Mouse (Mus musculus) intestine, embryonic 15.5 days (tissue): ENCODE data around the gene Csrp3. TPM values are rescaled to one million over a fixed set of nuclear protein-coding genes. Genes with fewer than 3 reads are reported as not detected.

Experiments used
- ATAC-seq: fragments of 200-750 bp; cut with Nextera tagmentation; 2 replicates; pipeline ENCODE4 v1.8.0; 2017; ENCODE audit warnings: moderate TSS enrichment, moderate library complexity
- H3K27ac ChIP-seq: fragments of 300-500 bp; sonication (generic); 2 replicates; pipeline ENCODE4 v1.5.1; 2015; ENCODE audit warnings: mild to moderate bottlenecking, inconsistent platforms
- H3K27me3 ChIP-seq: fragments of 300-500 bp; sonication (generic); replicated peaks from 2 replicates; pipeline ENCODE4 v1.6.1; 2015; ENCODE audit warnings: inconsistent platforms
- H3K36me3 ChIP-seq: fragments of 300-500 bp; sonication (generic); 2 replicates; pipeline ENCODE4 v1.6.1; 2015; ENCODE audit warnings: inconsistent platforms
- H3K4me1 ChIP-seq: fragments of 300-500 bp; sonication (generic); replicated peaks from 2 replicates; pipeline ENCODE4 v1.6.1; 2015; ENCODE audit warnings: inconsistent platforms
- H3K4me2 ChIP-seq: fragments of 300-500 bp; sonication (generic); replicated peaks from 2 replicates; pipeline ENCODE4 v1.6.1; 2015; ENCODE audit warnings: mild to moderate bottlenecking, inconsistent platforms
- H3K4me3 ChIP-seq: fragments of 300-500 bp; sonication (generic); replicated peaks from 2 replicates; pipeline ENCODE4 v1.5.1; 2015; ENCODE audit warnings: inconsistent platforms
- H3K9ac ChIP-seq: fragments of 300-500 bp; sonication (generic); 2 replicates; pipeline ENCODE4 v1.6.1; 2015; ENCODE audit warnings: inconsistent platforms
- H3K9me3 ChIP-seq: fragments of 300-500 bp; sonication (generic); 2 replicates; pipeline ENCODE4 v1.6.1; 2016; ENCODE audit warnings: inconsistent platforms
- WGBS: fragments of 180-500 bp; shearing (Covaris S2); methylation state at CpG from one replicate; pipeline ENCODE4 v1.1.7; 2015; 5-methylcytosine and 5-hydroxymethylcytosine counted together
- polyA plus RNA-seq: library from polyadenylated mRNA; unstranded; fragments of >200 nt; fragmentation: Nextera tagmentation; extraction: Ambion mirVana; gene quantifications from 2 replicates; pipeline ENCODE4 v1.2.1, GENCODE M21; 2015

The Csrp3 gene
- polyA plus RNA-seq, 1 experiment from 2014 or later, result 0.94 TPM

DNA sequence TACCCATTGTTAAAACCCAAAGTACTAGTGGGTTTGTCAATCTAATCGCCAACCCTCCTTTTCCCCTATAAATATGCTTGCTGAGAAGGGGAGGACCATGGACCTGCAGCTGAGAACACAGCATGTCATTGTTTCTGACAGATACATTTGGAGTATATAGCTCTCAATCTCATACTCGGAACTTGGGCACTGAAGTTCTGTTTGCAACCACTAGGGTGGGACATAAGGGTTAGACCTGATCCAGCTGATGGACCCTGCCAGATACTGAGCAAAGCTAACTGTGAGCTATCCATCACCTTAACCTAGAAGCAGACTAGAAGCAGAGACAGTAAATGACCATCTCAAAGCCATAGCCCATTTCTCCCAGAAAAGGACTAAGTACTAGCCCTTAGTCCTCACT lies 9.4 kb downstream of the Csrp3 start:
- Histone ChIP-seq H3K36me3 (no peaks in the 10 kb centered on the region), H3K4me2 (no peak overlapping the region), H3K9me3 (no peaks in the 10 kb centered on the region), H3K27ac (no peak overlapping the region), H3K9ac (no peak overlapping the region), H3K4me1 (0 out of 2 replicates have a peak, but pooled peaks cover 2% of the 10 kb centered on the region), H3K27me3 (no peaks in the 10 kb centered on the region), H3K4me3 (no peak overlapping the region)
- WGBS, result 72% methylated on average over 2 of the region's 2 CpGs
- no peak for ATAC-seq

DNA sequence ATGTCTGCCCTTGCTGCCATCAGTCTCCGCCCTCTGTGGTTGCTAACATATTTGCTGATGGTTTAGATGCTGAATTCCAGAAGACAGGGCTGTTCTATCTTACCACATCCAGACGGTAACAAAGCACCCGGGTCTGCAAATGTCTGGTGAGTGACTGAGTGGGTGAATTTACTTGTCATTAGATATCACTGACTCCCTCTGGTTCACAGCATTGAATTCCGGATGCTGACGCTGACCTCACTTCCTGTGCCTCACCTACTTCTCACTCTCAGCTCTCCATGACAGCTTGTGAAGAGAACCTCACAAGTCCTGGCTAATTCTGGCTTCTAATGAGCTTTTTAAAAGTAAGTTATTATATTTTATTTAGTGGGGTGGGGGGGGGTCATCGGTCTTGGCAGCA lies 10.9 kb downstream of the Csrp3 start:
- H3K36me3 ChIP-seq, result no peaks in the 10 kb centered on the region
- no peak for ATAC-seq
- H3K4me2 ChIP-seq, result no peak overlapping the region
- no peak overlapping the region for H3K9ac ChIP-seq
- H3K9me3 ChIP-seq, result no peaks in the 10 kb centered on the region
- 0 out of 2 replicates have a peak, but pooled peaks cover 2% of the 10 kb centered on the region for H3K4me1 ChIP-seq
- no peak overlapping the region for H3K27ac ChIP-seq
- no peak overlapping the region for H3K4me3 ChIP-seq
- 71% methylated on average over 6 of the region's 6 CpGs for whole genome bisulfite sequencing
- no peaks in the 10 kb centered on the region for H3K27me3 ChIP-seq

DNA sequence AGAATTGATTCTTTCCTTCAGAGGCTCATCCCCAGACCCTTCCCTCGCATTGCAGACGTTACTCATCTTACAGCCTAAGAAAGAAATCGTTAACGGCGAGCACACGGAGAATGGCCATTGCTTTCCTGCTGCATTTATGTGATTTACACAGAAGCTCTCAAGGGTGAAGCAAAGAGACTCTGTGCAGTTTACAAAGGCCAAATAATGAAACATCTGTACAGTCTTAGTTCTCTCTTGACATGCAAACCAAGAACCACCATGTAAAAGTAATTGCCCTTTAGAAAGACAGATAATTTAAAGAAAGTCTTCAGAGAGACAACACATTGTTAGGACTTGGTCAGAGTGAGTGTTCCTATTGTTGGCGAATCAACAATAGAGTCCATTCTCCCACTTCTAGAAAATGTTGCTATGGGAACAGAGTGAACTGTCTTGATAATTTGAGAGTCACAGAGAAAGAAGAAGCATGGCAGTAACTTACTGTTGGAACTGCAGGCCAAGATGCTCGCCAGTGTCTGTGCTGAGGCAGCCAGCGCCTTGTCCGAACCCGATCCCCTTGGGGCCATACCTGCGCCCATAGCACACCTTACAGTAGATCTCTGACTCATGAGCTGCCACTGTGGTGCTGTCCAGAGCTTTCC lies 12.7 kb downstream of the Csrp3 start:
- WGBS, result 78% methylated on average over 12 of the region's 12 CpGs
- no peaks in the 10 kb centered on the region for H3K36me3 ChIP-seq
- no peaks in the 10 kb centered on the region for H3K27me3 ChIP-seq
- H3K9ac ChIP-seq, result no peak overlapping the region
- H3K4me2 ChIP-seq, result no peak overlapping the region
- H3K4me1 ChIP-seq, result no peaks in the 10 kb centered on the region
- no peak for ATAC-seq
- H3K4me3 ChIP-seq, result no peak overlapping the region
- H3K27ac ChIP-seq, result no peak overlapping the region
- H3K9me3 ChIP-seq, result no peaks in the 10 kb centered on the region

DNA sequence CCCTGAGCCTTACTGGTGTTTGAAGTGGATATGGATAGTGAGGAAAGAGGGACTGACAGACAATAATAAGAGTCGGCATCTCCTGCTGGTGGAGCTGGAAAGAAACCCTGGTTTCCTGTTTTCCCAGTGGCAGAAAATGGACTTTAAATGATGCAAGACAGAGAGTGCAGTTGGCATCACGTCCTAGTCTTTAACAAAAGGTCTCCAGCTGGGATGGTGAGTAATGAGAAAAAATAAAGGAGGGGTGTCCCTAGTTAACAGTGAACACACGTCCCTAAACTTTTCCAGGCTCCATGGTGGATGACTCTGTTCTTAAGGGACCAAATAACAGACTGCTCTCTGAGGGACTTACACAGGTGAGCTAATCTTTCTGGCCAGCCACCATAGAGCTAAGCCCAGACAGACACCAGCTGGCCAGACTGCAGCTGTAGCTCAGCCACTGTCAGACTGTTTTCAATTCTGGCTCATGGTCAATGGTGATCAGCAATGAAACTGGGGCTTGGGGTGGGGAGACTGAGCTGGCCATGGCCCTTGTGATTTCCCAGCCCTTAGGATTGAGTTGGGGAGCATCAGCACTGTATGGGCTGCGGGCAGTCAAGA lies 13.4 kb downstream of the Csrp3 start:
- Histone ChIP-seq H3K9me3 (no peaks in the 10 kb centered on the region), H3K9ac (no peak overlapping the region), H3K27ac (no peak overlapping the region), H3K36me3 (no peaks in the 10 kb centered on the region), H3K27me3 (no peaks in the 10 kb centered on the region), H3K4me2 (no peak overlapping the region), H3K4me1 (no peaks in the 10 kb centered on the region), H3K4me3 (no peak overlapping the region)
- ATAC-seq, result no peak
- 73% methylated on average over 4 of the region's 4 CpGs for WGBS

DNA sequence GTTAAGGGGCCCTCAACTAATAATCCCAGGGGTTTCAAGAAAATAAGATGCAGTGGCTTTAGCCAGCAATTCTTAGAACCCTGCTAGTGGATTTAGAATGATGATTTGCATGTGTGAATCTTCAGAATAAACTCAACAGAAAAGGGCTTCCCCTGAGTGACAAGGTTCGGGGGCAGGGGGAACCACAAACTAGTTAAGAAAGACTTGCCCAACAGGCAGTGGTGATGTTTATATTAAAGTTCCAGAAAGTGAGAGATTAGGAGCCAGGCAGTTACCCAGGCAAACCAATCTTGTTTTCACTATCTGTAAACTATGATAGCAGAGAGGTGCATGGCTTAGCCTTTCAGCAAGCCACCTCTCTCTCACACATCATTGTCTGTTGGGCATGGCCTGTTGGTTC lies 15.1 kb downstream of the Csrp3 start:
- Histone ChIP-seq H3K4me1 (no peaks in the 10 kb centered on the region), H3K4me3 (no peak overlapping the region), H3K36me3 (peaks cover under 1% of the 10 kb centered on the region; the same call in 1 of the 2 replicates), H3K9ac (no peak overlapping the region), H3K27ac (no peak overlapping the region), H3K9me3 (no peaks in the 10 kb centered on the region), H3K4me2 (no peak overlapping the region), H3K27me3 (no peaks in the 10 kb centered on the region)
- WGBS, result 55% methylated on average over 1 of the region's 1 CpGs
- no peak for ATAC-seq

GRCm38 (mm10) chr7:48830395-48830794 lies 17.4 kb downstream of the Csrp3 start:
- H3K27ac ChIP-seq, result no peak overlapping the region
- no peaks in the 10 kb centered on the region for H3K9me3 ChIP-seq
- no peaks in the 10 kb centered on the region for H3K27me3 ChIP-seq
- H3K36me3 ChIP-seq, result peaks cover 16% of the 10 kb centered on the region
- 26% methylated on average over 2 of the region's 2 CpGs for WGBS
- no peak for ATAC-seq
- H3K9ac ChIP-seq, result no peak overlapping the region
- no peaks in the 10 kb centered on the region for H3K4me1 ChIP-seq
- H3K4me3 ChIP-seq, result no peak overlapping the region
- no peak overlapping the region for H3K4me2 ChIP-seq

GRCm38 (mm10) chr7:48829177-48829910 lies 18.5 kb downstream of the Csrp3 start:
- Histone ChIP-seq H3K27ac (no peak overlapping the region), H3K4me2 (no peak overlapping the region), H3K4me1 (no peaks in the 10 kb centered on the region), H3K9me3 (no peaks in the 10 kb centered on the region), H3K36me3 (peaks cover 22% of the 10 kb centered on the region), H3K9ac (no peak overlapping the region), H3K27me3 (no peaks in the 10 kb centered on the region), H3K4me3 (no peak overlapping the region)
- no peak for ATAC-seq
- WGBS, result 80% methylated on average over 5 of the region's 5 CpGs

DNA sequence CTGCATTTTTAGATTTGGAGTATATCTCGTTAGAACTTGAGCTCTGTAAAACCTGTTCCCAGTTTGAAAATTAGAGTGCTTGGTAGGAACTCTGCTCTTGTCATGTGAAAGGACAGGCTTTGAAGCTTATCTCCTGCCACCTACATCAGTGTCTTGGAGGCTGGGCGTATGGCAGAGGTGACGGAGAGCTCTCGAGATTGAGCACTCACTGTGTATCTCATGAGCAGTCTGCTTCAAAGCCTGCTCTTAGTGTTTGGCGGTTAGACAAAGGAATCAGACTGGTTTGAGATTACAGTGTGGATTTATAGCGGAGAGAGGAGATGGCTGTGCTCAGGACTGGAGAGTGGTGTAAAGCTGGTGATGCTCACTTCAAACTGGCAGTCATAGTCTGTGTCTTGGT lies 22.7 kb downstream of the Csrp3 start:
- H3K4me3 ChIP-seq, result no peak overlapping the region
- no peak overlapping the region for H3K4me2 ChIP-seq
- ATAC-seq, result no peak
- no peaks in the 10 kb centered on the region for H3K4me1 ChIP-seq
- WGBS, result 92% methylated on average over 6 of the region's 6 CpGs
- no peak overlapping the region for H3K27ac ChIP-seq
- no peaks in the 10 kb centered on the region for H3K9me3 ChIP-seq
- no peaks in the 10 kb centered on the region for H3K27me3 ChIP-seq
- H3K36me3 ChIP-seq, result peaks cover 27% of the 10 kb centered on the region
- no peak overlapping the region for H3K9ac ChIP-seq

DNA sequence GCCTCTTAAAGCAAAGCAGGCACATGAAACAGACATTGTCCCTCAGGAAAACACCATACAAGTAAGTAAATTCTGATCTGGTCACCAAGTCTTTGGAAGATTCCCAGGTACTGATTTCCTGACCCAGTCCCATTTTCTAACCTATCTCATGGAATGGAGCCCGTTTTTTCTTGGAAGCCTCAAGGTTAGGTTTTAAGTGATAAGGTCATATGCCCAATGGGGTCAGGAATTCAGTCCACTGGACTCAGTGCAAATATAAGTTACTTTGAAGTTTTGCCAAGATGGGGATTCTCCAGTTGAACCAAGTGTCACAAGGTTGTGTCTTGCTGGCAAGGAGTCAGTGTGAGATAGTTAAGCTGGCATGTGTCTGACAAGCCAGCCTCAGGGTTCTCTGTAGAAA lies 23.2 kb downstream of the Csrp3 start:
- no peaks in the 10 kb centered on the region for H3K9me3 ChIP-seq
- ATAC-seq, result no peak
- peaks cover 27% of the 10 kb centered on the region for H3K36me3 ChIP-seq
- no peak overlapping the region for H3K27ac ChIP-seq
- no peak overlapping the region for H3K4me2 ChIP-seq
- no peak overlapping the region for H3K4me3 ChIP-seq
- H3K9ac ChIP-seq, result no peak overlapping the region
- no peaks in the 10 kb centered on the region for H3K27me3 ChIP-seq
- WGBS, result 84% methylated on average over 1 of the region's 1 CpGs
- no peaks in the 10 kb centered on the region for H3K4me1 ChIP-seq

GRCm38 (mm10) chr7:48823621-48824020 lies 24.2 kb downstream of the Csrp3 start:
- 91% methylated on average over 3 of the region's 3 CpGs for WGBS
- ATAC-seq, result no peak
- Histone ChIP-seq H3K36me3 (peaks cover 27% of the 10 kb centered on the region), H3K27ac (no peak overlapping the region), H3K9me3 (no peaks in the 10 kb centered on the region), H3K4me3 (no peak overlapping the region), H3K9ac (no peak overlapping the region), H3K4me1 (no peaks in the 10 kb centered on the region), H3K27me3 (no peaks in the 10 kb centered on the region), H3K4me2 (no peak overlapping the region)

DNA sequence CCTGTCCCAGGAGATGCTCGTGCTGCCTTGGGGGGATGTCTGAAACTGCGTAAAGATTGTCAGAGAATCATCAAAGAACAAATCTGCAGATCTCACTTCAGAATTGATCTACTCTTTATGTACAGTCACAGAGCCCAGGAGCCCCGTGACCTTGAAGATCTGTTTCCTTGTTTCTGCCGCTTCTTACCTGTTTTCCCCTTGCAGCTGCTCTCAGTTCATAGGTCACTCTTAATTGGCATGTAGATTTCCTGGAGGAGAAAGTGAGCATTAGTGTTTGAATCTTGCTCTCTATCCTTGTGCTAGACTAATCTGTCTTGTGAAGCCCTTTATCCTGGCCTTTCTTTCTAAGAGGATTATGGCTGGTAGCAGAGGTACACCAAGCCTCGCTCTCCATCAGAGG lies 26.2 kb downstream of the Csrp3 start:
- Histone ChIP-seq H3K27ac (no peak overlapping the region), H3K4me3 (no peak overlapping the region), H3K9me3 (no peaks in the 10 kb centered on the region), H3K9ac (no peak overlapping the region), H3K27me3 (no peaks in the 10 kb centered on the region), H3K4me1 (no peaks in the 10 kb centered on the region), H3K36me3 (peaks cover 24% of the 10 kb centered on the region), H3K4me2 (no peak overlapping the region)
- WGBS, result 87% methylated on average over 5 of the region's 5 CpGs
- peak; percentile 72 for ATAC-seq

- Histone ChIP-seq H3K36me3 (0 out of 2 replicates have a peak, but pooled peaks cover 6% of the 10 kb centered on the region), H3K9me3 (no peaks in the 10 kb centered on the region), H3K4me2 (no peak overlapping the region), H3K4me1 (no peaks in the 10 kb centered on the region), H3K27me3 (no peaks in the 10 kb centered on the region), H3K9ac (no peak overlapping the region), H3K27ac (0 out of 2 replicates have a peak overlapping the region, but pooled peaks have one; percentile 51), H3K4me3 (no peak overlapping the region)
- 45% methylated on average over 1 of the region's 1 CpGs for WGBS
- ATAC-seq, result peak; percentile 86
Observed at GRCm38 (mm10) chr7:48813594-48813993, 34.2 kb downstream of the Csrp3 start.
